Comparison of ENCODE assay signal across 20 mouse cellular contexts in genomic region chr10:89562113-89562512, GRCm38 (mm10). TPM values are rescaled to one million over a fixed set of nuclear protein-coding genes. Genes with fewer than 3 reads are reported as not detected.
"Had no signal": no experiment of that assay in that cellular context is flagged by ENCODE, and none has a peak within 500 bp of the region (broad histone marks: within the 10 kb centered on the region; RNA-seq: fewer than 3 reads in every experiment).

No protein-coding gene starts in this region.

- H3K9ac ChIP-seq: lung, embryonic 14.5 days; midbrain, embryonic 13.5 days; midbrain, embryonic 15.5 days; neural tube, embryonic 12.5 days had no signal

- H3K27ac ChIP-seq: midbrain, embryonic 13.5 days; midbrain, embryonic 15.5 days; neural tube, embryonic 12.5 days had no signal

- H3K4me3 ChIP-seq: megakaryocyte, embryonic 14.5 days; midbrain, embryonic 13.5 days; midbrain, embryonic 15.5 days; neural tube, embryonic 12.5 days had no signal

- DNase-seq: lung, adult 18-20 months; lung, embryonic 14.5 days; lung, postnatal 10 days; lung, postnatal 4 days; right cerebral cortex, postnatal 25 days; right cerebral cortex, postnatal 4 days; spleen, adult 18-20 months; thymus, adult 2 months; thymus, postnatal 25 days; thymus, postnatal 4 days had no signal

- H3K36me3 ChIP-seq: midbrain, embryonic 13.5 days; midbrain, embryonic 15.5 days; neural tube, embryonic 12.5 days had no signal

- ATAC-seq: midbrain, embryonic 13.5 days; midbrain, embryonic 15.5 days had no signal

- H3K9me3 ChIP-seq: megakaryocyte, embryonic 14.5 days; midbrain, embryonic 13.5 days; midbrain, embryonic 15.5 days; neural tube, embryonic 12.5 days had no signal

- H3K27me3 ChIP-seq: megakaryocyte, embryonic 14.5 days; midbrain, embryonic 13.5 days; midbrain, embryonic 15.5 days; neural tube, embryonic 12.5 days had no signal

- H3K4me1 ChIP-seq: midbrain, embryonic 13.5 days; midbrain, embryonic 15.5 days; neural tube, embryonic 12.5 days had no signal

RNA-seq across cellular contexts. Expression of gene Nr1h4, which starts 28.7 kb away (rescaled TPM):
- total RNA-seq: midbrain, postnatal 0 days; monocyte, adult 5-6 weeks; neutrophil, adult 5-6 weeks had no signal
- polyA plus RNA-seq: midbrain, embryonic 13.5 days; midbrain, postnatal 0 days; neural tube, embryonic 12.5 days; neural tube, embryonic 14.5 days had no signal

RNA-seq across cellular contexts. Expression of gene Slc17a8, which starts 58.9 kb away (rescaled TPM):
- total RNA-seq: monocyte, adult 5-6 weeks had no signal
- polyA plus RNA-seq: lung, embryonic 14.5 days; small intestine, adult 2 months; stomach, embryonic 14.5 days had no signal
